Mouse (Mus musculus) bone marrow, adult 2 months (tissue): ENCODE results near the gene Trim31. TPM values are rescaled to one million over a fixed set of nuclear protein-coding genes. Genes with fewer than 3 reads are reported as not detected.

Experiments
- H3K27ac ChIP-seq: fragments of 200-500 bp; 2 replicates; pipeline ENCODE4 v1.5.1; 2012; ENCODE audit warnings: low read depth, mild to moderate bottlenecking, control low read depth, inconsistent platforms, low read length; ENCODE audit not compliant: control insufficient read depth, poor library complexity, insufficient read depth
- H3K4me1 ChIP-seq: fragments of 200-500 bp; 2 replicates; pipeline ENCODE4 v1.6.1; 2011; ENCODE audit warnings: low read length; ENCODE audit not compliant: control insufficient read depth, insufficient read depth
- H3K4me3 ChIP-seq: fragments of 200-500 bp; replicated peaks from 2 replicates; pipeline ENCODE3; 2011; ENCODE audit warnings: mild to moderate bottlenecking, low read depth, low read length, control low read depth; ENCODE audit not compliant: control insufficient read depth
- CTCF ChIP-seq: fragments of 200-500 bp; IDR thresholded peaks from 2 replicates; pipeline ENCODE4 v1.5.1; 2011; ENCODE audit warnings: low read length, control low read depth; ENCODE audit not compliant: control insufficient read depth, insufficient read depth
- POLR2A ChIP-seq: fragments of 200-500 bp; IDR thresholded peaks from 2 replicates; pipeline ENCODE4 v1.6.1; 2011; ENCODE audit warnings: low read depth, mild to moderate bottlenecking, control low read depth, low read length, borderline replicate concordance; ENCODE audit not compliant: control insufficient read depth
- WGBS: fragments of 180-500 bp; shearing (Covaris S2); methylation state at CpG from one replicate; pipeline ENCODE4 v1.1.7; 2018; 5-methylcytosine and 5-hydroxymethylcytosine counted together
- polyA plus RNA-seq: library from polyadenylated mRNA; stranded (reverse); fragments of >200 nt; gene quantifications from 2 replicates; pipeline ENCODE4 v1.2.4, GENCODE M21; 2011; ENCODE audit warnings: low replicate concordance; ENCODE audit not compliant: missing spikeins, insufficient read depth, insufficient read length

Gene Trim31
- polyA plus RNA-seq: not detected in 2 replicates

- Histone ChIP-seq H3K27ac (no peak within 1 kb of the TSS), H3K4me3 (no peak within 1 kb of the TSS), H3K4me1 (no peaks in the 10 kb centered on the region)
- no peak for TF ChIP-seq POLR2A
- TF ChIP-seq CTCF: no peak
- WGBS: 66% methylated on average over 6 of the region's 6 CpGs
These were observed at the start of gene Trim31 for GRCm38 (mm10) chr17:36897552-36898205. Gene Trim31, plus strand, starts transcription at chr17:36898118.

- H3K27ac ChIP-seq: no peak overlapping the region
- WGBS: 72% methylated on average over 5 of the region's 5 CpGs
- H3K4me1 ChIP-seq: peaks cover 2% of the 10 kb centered on the region
- H3K4me3 ChIP-seq: no peak overlapping the region
- no peak for TF ChIP-seq CTCF
- no peak for TF ChIP-seq POLR2A
These were observed 49.0 kb upstream of the Trim31 start for GRCm38 (mm10) chr17:36848911-36849310.

- Histone ChIP-seq H3K4me1 (no peaks in the 10 kb centered on the region), H3K4me3 (no peak overlapping the region), H3K27ac (no peak overlapping the region)
- 86% methylated on average over 2 of the region's 2 CpGs for WGBS
- no peak for TF ChIP-seq POLR2A
- TF ChIP-seq CTCF: no peak
These were observed 47.9 kb upstream of the Trim31 start for GRCm38 (mm10) chr17:36849992-36850391.

- H3K4me3 ChIP-seq: no peak overlapping the region
- no peaks in the 10 kb centered on the region for H3K4me1 ChIP-seq
- H3K27ac ChIP-seq: no peak overlapping the region
- no peak for TF ChIP-seq POLR2A
- TF ChIP-seq CTCF: no peak
- WGBS: 93% methylated on average over 5 of the region's 5 CpGs
These were observed 46.7 kb upstream of the Trim31 start for GRCm38 (mm10) chr17:36851200-36851599.

GRCm38 (mm10) chr17:36851627-36852026, 46.3 kb upstream of the Trim31 start:
- Histone ChIP-seq H3K4me1 (no peaks in the 10 kb centered on the region), H3K27ac (no peak overlapping the region), H3K4me3 (no peak overlapping the region)
- WGBS: 70% methylated on average over 5 of the region's 5 CpGs
- no peak for TF ChIP-seq CTCF
- TF ChIP-seq POLR2A: no peak

GRCm38 (mm10) chr17:36855484-36855883, 42.4 kb upstream of the Trim31 start:
- no peak overlapping the region for H3K27ac ChIP-seq
- no peak overlapping the region for H3K4me3 ChIP-seq
- no peaks in the 10 kb centered on the region for H3K4me1 ChIP-seq
- TF ChIP-seq CTCF: no peak
- 92% methylated on average over 3 of the region's 3 CpGs for WGBS

- Histone ChIP-seq H3K27ac (no peak overlapping the region), H3K4me1 (no peaks in the 10 kb centered on the region), H3K4me3 (no peak overlapping the region)
- WGBS: 83% methylated on average over 4 of the region's 4 CpGs
- TF ChIP-seq POLR2A: no peak
- TF ChIP-seq CTCF: no peak
These were observed 41.7 kb upstream of the Trim31 start for GRCm38 (mm10) chr17:36856236-36856635.

GRCm38 (mm10) chr17:36858181-36858580, 39.7 kb upstream of the Trim31 start:
- H3K4me3 ChIP-seq: no peak overlapping the region
- no peak for TF ChIP-seq POLR2A
- H3K4me1 ChIP-seq: no peaks in the 10 kb centered on the region
- H3K27ac ChIP-seq: no peak overlapping the region
- 45% methylated on average over 3 of the region's 3 CpGs for WGBS

- whole genome bisulfite sequencing: 19% methylated on average over 2 of the region's 2 CpGs
- H3K27ac ChIP-seq: no peak overlapping the region
- TF ChIP-seq POLR2A (no peak), CTCF (no peak)
- no peak overlapping the region for H3K4me3 ChIP-seq
- H3K4me1 ChIP-seq: no peaks in the 10 kb centered on the region
These were observed 36.2 kb upstream of the Trim31 start for GRCm38 (mm10) chr17:36861680-36862079.
